Mouse (Mus musculus) C2C12 (cell line): Measurements from ENCODE around the gene E2f1. TPM values are rescaled to one million over a fixed set of nuclear protein-coding genes. Genes with fewer than 3 reads are reported as not detected.

Experiments
- H3K27me3 ChIP-seq: one replicate; pipeline ENCODE4 v1.6.1; 2011; ENCODE audit not compliant: control insufficient read depth, insufficient read depth, insufficient read length
- H3K36me3 ChIP-seq: one replicate; pipeline ENCODE4 v1.6.1; 2011; ENCODE audit not compliant: control insufficient read depth, insufficient read depth
- H3K4me3 ChIP-seq: one replicate; pipeline ENCODE4 v1.5.1; 2011; ENCODE audit warnings: mild to moderate bottlenecking, control low read depth; ENCODE audit not compliant: poor library complexity, insufficient read depth, severe bottlenecking
- H3K79me2 ChIP-seq: one replicate; pipeline ENCODE4 v1.6.1; 2011; ENCODE audit not compliant: control insufficient read depth, insufficient read depth
- H3K79me3 ChIP-seq: one replicate; pipeline ENCODE4 v1.6.1; 2011; ENCODE audit warnings: low read depth, control low read depth
- H3ac ChIP-seq: one replicate; pipeline ENCODE3; 2011; ENCODE audit warnings: low read depth; ENCODE audit not compliant: control insufficient read depth, insufficient read length
- CEBPB ChIP-seq: IDR thresholded peaks from one replicate; pipeline ENCODE4 v1.6.1; 2011; ENCODE audit warnings: low read depth, mild to moderate bottlenecking, control low read depth, moderate library complexity
- CTCF ChIP-seq: IDR thresholded peaks from one replicate; pipeline ENCODE4 v1.5.1; 2011; ENCODE audit not compliant: control insufficient read depth, insufficient read depth, insufficient read length
- FOSL1 ChIP-seq: IDR thresholded peaks from one replicate; pipeline ENCODE4 v1.8.0; 2011; ENCODE audit warnings: mild to moderate bottlenecking, low read length; ENCODE audit not compliant: poor library complexity, insufficient read depth, severe bottlenecking
- MAX ChIP-seq: IDR thresholded peaks from one replicate; pipeline ENCODE4 v1.6.1; 2011; ENCODE audit warnings: mild to moderate bottlenecking, control low read depth
- MYOD1 ChIP-seq: IDR thresholded peaks from one replicate; pipeline ENCODE4 v1.6.1; 2011; ENCODE audit warnings: low read depth; ENCODE audit not compliant: control insufficient read depth, insufficient read length
- MYOG ChIP-seq: IDR thresholded peaks from one replicate; pipeline ENCODE4 v1.6.1; 2011; ENCODE audit not compliant: control insufficient read depth, insufficient read length; ENCODE audit errors: extremely low read depth
- USF1 ChIP-seq: IDR thresholded peaks from one replicate; pipeline ENCODE4 v1.6.1; 2011; ENCODE audit warnings: low read depth, mild to moderate bottlenecking, control low read depth, moderate library complexity
- polyA plus RNA-seq: library from polyadenylated mRNA; unstranded; fragments of >200 nt; fragmentation: generic; extraction: Trizol; gene quantifications from one replicate; pipeline ENCODE4 v1.2.1, GENCODE M21; 2012; ENCODE audit warnings: missing spikeins

Gene E2f1
- polyA plus RNA-seq, 1 experiment: 33.3 TPM

DNA sequence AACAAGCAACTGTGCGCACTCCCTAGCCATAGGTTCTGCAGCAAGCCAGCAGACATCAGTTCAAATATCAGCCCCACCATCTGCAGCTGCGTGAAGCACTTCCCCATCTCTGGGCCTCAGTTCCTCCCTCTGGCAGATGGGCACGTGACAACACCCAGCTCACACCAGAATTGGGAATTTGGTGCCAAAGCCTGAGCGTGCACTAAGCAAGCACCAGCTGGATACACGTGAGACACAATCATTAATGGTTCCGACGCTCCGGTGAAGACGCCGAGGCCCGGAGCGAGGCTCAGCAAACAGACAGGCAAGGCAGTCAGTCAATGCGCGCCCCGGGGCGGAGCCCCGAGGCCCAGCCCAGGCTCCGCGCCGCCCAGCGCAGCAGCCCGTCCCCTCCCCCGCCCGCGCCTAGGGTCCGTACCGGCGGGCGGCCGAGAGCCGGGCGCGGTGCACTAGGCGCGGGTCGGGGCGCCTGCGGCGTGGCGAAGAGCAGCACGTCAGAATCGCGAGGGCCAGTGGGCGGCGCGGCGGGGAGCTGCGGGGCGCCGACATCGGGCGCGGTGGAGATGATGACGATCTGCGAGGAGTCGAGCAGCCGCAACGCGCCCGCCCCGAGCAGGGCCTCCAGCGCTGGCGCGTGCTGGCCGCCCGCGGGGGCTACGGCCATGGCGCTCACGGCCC, 482 bp downstream of the E2f1 start:
- H3ac ChIP-seq: peak overlapping the region; percentile 90
- peaks cover 19% of the 10 kb centered on the region for H3K79me3 ChIP-seq
- TF ChIP-seq MYOD1 (no peak), USF1 (peak; percentile 93), CTCF (no peak)
- H3K36me3 ChIP-seq: no peaks in the 10 kb centered on the region
- peaks cover 48% of the 10 kb centered on the region for H3K79me2 ChIP-seq
- peak overlapping the region; percentile 50 for H3K4me3 ChIP-seq
- no peaks in the 10 kb centered on the region for H3K27me3 ChIP-seq

DNA sequence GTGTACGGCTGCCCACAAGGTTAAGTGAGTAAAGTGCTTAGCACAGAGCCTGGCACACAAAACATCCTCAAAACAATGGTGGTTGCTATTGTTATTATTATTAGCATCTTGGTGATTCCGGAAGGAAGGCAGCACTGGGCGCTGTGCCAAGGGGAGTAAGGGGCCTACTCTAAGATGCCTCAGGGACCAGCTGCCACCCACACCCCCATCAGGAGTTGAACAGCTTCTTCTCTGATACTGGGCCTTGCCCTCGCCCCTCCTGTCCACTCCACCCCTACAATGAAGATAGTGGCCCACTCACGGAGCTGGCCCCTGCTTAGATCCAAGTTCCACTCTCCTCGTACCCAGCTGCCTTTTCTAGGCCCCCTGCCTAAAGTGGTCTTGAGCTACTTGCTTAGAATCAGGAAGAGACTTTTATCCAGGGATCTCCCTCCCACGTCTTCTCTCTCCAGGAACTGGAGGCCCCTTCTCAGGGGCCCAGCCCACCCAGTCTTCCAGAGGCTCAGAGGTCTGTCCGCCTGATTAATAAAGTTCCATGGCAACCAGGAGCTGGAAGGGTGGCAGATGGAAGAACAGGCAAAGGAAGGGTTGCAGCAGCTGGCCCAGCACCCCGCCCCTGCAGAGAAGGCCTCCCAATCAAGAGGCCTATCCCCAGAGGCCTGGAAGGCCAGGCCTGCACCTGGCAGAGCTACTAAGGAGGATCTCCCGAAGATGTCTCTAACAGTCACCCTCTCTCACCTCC, 1.2 kb downstream of the E2f1 start:
- no peaks in the 10 kb centered on the region for H3K27me3 ChIP-seq
- H3K36me3 ChIP-seq: peaks cover 6% of the 10 kb centered on the region
- peak overlapping the region; percentile 90 for H3ac ChIP-seq
- H3K79me3 ChIP-seq: peaks cover 19% of the 10 kb centered on the region
- peak overlapping the region; percentile 50 for H3K4me3 ChIP-seq
- H3K79me2 ChIP-seq: peaks cover 48% of the 10 kb centered on the region
- no peak for TF ChIP-seq CEBPB
- TF ChIP-seq FOSL1: no peak
- no peak for TF ChIP-seq MYOD1

DNA sequence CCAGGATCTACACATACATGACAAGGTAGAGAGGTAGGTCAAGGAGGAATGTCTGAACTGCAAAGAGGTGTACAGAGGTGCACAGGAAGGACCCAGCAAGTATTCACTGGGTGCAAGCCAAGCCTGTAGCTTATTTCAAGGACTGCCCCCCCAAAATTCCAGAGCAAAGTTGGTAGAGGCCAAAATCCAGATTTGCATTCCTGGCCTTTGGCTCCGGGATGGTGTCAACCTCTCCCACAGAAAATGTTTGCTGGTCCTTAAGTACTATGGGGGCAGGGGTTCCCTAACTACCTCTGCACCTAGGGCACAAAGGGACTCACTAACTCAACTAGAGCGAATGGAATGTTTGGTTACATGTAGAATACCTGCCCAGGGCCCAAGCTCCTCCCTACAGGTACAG, 1.9 kb downstream of the E2f1 start:
- Histone ChIP-seq H3K27me3 (no peaks in the 10 kb centered on the region), H3K4me3 (peak overlapping the region; percentile 15)
- no peak for TF ChIP-seq FOSL1
- TF ChIP-seq MYOD1: no peak
- no peak for TF ChIP-seq CTCF
- no peak for TF ChIP-seq MAX
- no peak for TF ChIP-seq USF1
- no peak for TF ChIP-seq CEBPB
- no peak for TF ChIP-seq MYOG

DNA sequence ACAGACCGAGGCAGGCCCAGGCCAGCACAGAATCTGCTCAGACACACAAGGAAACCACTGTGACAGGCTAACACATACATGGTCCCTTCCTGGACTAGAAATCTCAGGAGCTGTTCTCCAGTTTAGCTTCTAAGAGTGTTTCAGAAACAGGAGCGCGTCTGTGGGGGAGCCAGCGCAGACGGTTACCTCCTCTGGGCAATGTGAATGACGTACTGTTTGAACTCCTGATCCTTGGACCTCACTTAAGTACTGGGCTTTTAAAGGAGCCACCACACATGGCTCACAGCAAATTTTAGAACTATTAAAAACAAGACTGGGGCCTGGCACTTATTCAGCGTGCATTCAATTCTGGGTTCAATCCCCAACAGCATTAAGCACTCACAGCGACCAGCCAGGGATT, 3.1 kb downstream of the E2f1 start:
- no peak for TF ChIP-seq MAX
- TF ChIP-seq USF1: no peak
- no peak for TF ChIP-seq CEBPB
- no peak for TF ChIP-seq MYOD1
- H3K36me3 ChIP-seq: peaks cover 20% of the 10 kb centered on the region
- no peak overlapping the region for H3ac ChIP-seq
- peaks cover 19% of the 10 kb centered on the region for H3K79me3 ChIP-seq
- peaks cover 48% of the 10 kb centered on the region for H3K79me2 ChIP-seq
- H3K4me3 ChIP-seq: no peak overlapping the region
- no peaks in the 10 kb centered on the region for H3K27me3 ChIP-seq

More for the DNA sequence above, 1.9 kb downstream of the E2f1 start:
- H3K79me2 ChIP-seq: peaks cover 48% of the 10 kb centered on the region
- H3ac ChIP-seq: no peak overlapping the region
- H3K79me3 ChIP-seq: peaks cover 19% of the 10 kb centered on the region
- H3K36me3 ChIP-seq: peaks cover 14% of the 10 kb centered on the region

DNA sequence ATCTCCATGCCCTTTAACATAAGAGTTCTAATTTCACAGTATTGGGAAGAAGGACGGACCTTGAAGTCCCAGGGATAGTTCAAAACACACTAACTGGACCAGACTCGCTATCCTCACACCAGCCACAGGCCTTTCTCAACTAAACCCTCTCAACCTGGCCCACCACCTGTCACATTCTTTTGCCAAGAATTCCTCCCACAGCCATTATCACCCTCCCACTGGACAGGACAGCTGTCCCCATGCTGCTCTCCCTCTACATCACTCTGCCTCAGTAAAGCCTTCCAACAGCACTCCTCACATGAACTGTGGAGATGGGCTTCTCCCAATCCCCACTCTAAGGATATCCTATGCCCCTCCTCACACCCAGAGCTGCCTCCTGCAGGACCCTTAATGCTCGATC, 4.1 kb downstream of the E2f1 start:
- peaks cover 31% of the 10 kb centered on the region for H3K36me3 ChIP-seq
- no peak overlapping the region for H3K4me3 ChIP-seq
- H3K27me3 ChIP-seq: no peaks in the 10 kb centered on the region
- no peak overlapping the region for H3ac ChIP-seq
- H3K79me2 ChIP-seq: peaks cover 48% of the 10 kb centered on the region
- H3K79me3 ChIP-seq: peaks cover 19% of the 10 kb centered on the region
- no peak for TF ChIP-seq MAX
- TF ChIP-seq MYOG: no peak
- TF ChIP-seq CEBPB: no peak
- TF ChIP-seq FOSL1: no peak
- no peak for TF ChIP-seq CTCF
- peak; percentile 10 for TF ChIP-seq MYOD1

DNA sequence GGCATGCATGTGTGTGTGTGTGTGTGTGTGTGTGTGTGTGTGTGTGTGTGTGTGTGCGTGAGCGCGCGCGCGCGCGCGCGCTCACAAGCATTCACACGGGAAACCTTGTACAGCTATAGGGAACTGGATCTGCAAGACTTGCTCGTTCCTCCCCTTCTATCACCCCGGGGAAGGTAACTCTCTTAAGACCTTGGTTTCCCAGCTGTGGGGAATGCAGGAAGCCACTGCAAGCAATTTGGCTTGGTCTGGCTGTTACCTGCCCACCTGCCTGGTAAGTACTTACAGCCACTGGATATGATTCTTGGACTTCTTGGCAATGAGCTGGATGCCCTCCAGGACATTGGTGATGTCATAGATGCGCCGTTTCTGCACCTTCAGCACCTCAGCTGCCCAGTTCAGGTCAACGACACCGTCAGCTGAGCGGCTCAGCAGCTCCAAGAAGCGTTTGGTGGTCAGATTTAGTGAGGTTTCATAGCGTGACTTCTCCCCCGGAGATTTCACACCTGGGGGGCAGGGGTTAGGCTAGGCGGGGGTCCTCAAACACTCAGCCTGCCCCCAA, 6.0 kb downstream of the E2f1 start:
- Histone ChIP-seq H3ac (no peak overlapping the region), H3K79me3 (peaks cover 17% of the 10 kb centered on the region), H3K4me3 (no peak overlapping the region), H3K79me2 (peaks cover 42% of the 10 kb centered on the region), H3K36me3 (peaks cover 35% of the 10 kb centered on the region), H3K27me3 (no peaks in the 10 kb centered on the region)
- TF ChIP-seq CEBPB: no peak
- TF ChIP-seq CTCF: no peak
- no peak for TF ChIP-seq FOSL1
- no peak for TF ChIP-seq MYOG
- no peak for TF ChIP-seq MAX
- TF ChIP-seq USF1: no peak
- no peak for TF ChIP-seq MYOD1
